Mouse (Mus musculus) cortical plate, adult 2 months (tissue): ENCODE measurements at regions not wholly inside any gene's neighbourhood (a gene's known extent, or its start where the extent isn't known, plus 50 kb on each side); places are given as distances from the start of the nearest gene placed in this dataset.

ENCODE experiments used
- CTCF ChIP-seq: fragments of 200-500 bp; IDR thresholded peaks from 2 replicates; pipeline ENCODE4 v1.5.1; 2011; ENCODE audit warnings: mild to moderate bottlenecking, control low read depth, low read length; ENCODE audit not compliant: insufficient read depth; ENCODE audit errors: extremely low read depth
- POLR2A ChIP-seq: fragments of 200-500 bp; IDR thresholded peaks from 2 replicates; pipeline ENCODE4 v1.6.1; 2011; ENCODE audit warnings: mild to moderate bottlenecking, low read length, control low read depth; ENCODE audit not compliant: insufficient read depth; ENCODE audit errors: extremely low read depth

DNA sequence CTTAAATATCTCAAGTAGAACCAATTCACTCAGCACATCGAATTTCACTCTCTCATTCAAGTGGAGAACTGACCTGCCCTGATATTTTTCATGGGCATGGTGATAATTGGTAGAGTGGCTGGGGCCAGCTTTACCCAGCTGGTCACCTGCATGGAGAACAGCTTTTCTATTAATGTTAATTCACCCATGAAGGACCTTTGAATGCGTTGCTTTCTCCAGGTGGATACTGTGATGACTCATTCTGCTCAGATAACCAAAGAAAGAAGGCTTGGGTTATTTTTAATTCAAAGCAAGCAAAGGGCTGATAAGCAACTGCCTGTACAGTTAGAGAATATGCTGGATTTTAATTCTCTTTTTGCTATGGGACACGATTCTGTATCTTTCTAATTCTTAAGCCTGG, 357.8 kb upstream of the Grin3a start:
- TF ChIP-seq POLR2A = no peak
- TF ChIP-seq CTCF = no peak
